Mouse (Mus musculus): ENCODE measurements around the gene Ccng2. TPM values are rescaled to one million over a fixed set of nuclear protein-coding genes. Genes with fewer than 3 reads are reported as not detected.

Gene Ccng2
- total RNA-seq (2021), result 10 to 100 TPM; 11.3 to 12.0 TPM
- long read RNA-seq, experiment 1, transcript Ccng2-201 (8 exons, 2,810 nt), result major isoform, 6 of 17 reads
- long read RNA-seq, experiment 1, partial matches to known transcripts, result 10 of 17 reads
- long read RNA-seq, experiment 1, other reads (novel, unspliced or antisense), result 1 of 17 reads
- long read RNA-seq, experiment 2, transcript Ccng2-201 (8 exons, 2,810 nt), result major isoform, 10 of 14 reads
- long read RNA-seq, experiment 2, partial matches to known transcripts, result 2 of 14 reads
- long read RNA-seq, experiment 2, other reads (novel, unspliced or antisense), result 2 of 14 reads

- intact Hi-C loops (cut with DNase I), result loop anchor here (5.0 kb wide), 2 partner anchors 85 to 175 kb away; partner anchors contain the start of gene Sept11
- DNase-seq, result peak; percentile 95 to 97
These were observed at the start of gene Ccng2 for GRCm38 (mm10) chr5:93266883-93267704. Ccng2 (plus strand) TSS chr5:93267257.

GRCm38 (mm10) chr5:93218375-93218774, 48.7 kb upstream of the Ccng2 start:
- DNase-seq, result no peak
- intact Hi-C loops (cut with DNase I), result no loop called here

- intact Hi-C loops (cut with DNase I), result no loop called here
- DNase-seq, result peak in 1 of 2 experiments; percentile 45
These were observed 45.4 kb upstream of the Ccng2 start for GRCm38 (mm10) chr5:93221661-93222060.

- no peak for DNase-seq
- intact Hi-C loops (cut with DNase I), result no loop called here
These were observed 42.5 kb upstream of the Ccng2 start for GRCm38 (mm10) chr5:93224549-93224948.

GRCm38 (mm10) chr5:93227157-93227556, 39.9 kb upstream of the Ccng2 start:
- intact Hi-C loops (cut with DNase I), result no loop called here
- no peak for DNase-seq

GRCm38 (mm10) chr5:93229527-93229926, 37.5 kb upstream of the Ccng2 start:
- intact Hi-C loops (cut with DNase I), result no loop called here
- no peak for DNase-seq

- intact Hi-C loops (cut with DNase I), result no loop called here
- DNase-seq, result no peak
These were observed 35.3 kb upstream of the Ccng2 start for GRCm38 (mm10) chr5:93231721-93232120.

- intact Hi-C loops (cut with DNase I), result no loop called here
- no peak for DNase-seq
These were observed 34.2 kb upstream of the Ccng2 start for GRCm38 (mm10) chr5:93232838-93233237.

GRCm38 (mm10) chr5:93234130-93234529, 32.9 kb upstream of the Ccng2 start:
- intact Hi-C loops (cut with DNase I), result no loop called here

GRCm38 (mm10) chr5:93234605-93235004, 32.5 kb upstream of the Ccng2 start:
- no peak for DNase-seq
- intact Hi-C loops (cut with DNase I), result no loop called here

More at GRCm38 (mm10) chr5:93234130-93234529, 32.9 kb upstream of the Ccng2 start:
- DNase-seq, result no peak

GRCm38 (mm10) chr5:93235888-93236287, 31.2 kb upstream of the Ccng2 start:
- intact Hi-C loops (cut with DNase I), result no loop called here
- DNase-seq, result no peak

GRCm38 (mm10) chr5:93236541-93236940, 30.5 kb upstream of the Ccng2 start:
- intact Hi-C loops (cut with DNase I), result no loop called here
- no peak for DNase-seq

GRCm38 (mm10) chr5:93239590-93240544, 27.2 kb upstream of the Ccng2 start:
- intact Hi-C loops (cut with DNase I), result no loop called here
- DNase-seq, result no peak

- intact Hi-C loops (cut with DNase I), result no loop called here
- DNase-seq, result no peak
These were observed 21.8 kb upstream of the Ccng2 start for GRCm38 (mm10) chr5:93245280-93245679.

GRCm38 (mm10) chr5:93249940-93250578, 17.0 kb upstream of the Ccng2 start:
- no peak for DNase-seq
- intact Hi-C loops (cut with DNase I), result no loop called here

- peak; percentile 16 to 54 for DNase-seq
- intact Hi-C loops (cut with DNase I), result no loop called here
These were observed 15.9 kb upstream of the Ccng2 start for GRCm38 (mm10) chr5:93251001-93251760.

GRCm38 (mm10) chr5:93255759-93256265, 11.2 kb upstream of the Ccng2 start:
- DNase-seq, result no peak
- intact Hi-C loops (cut with DNase I), result no loop called here

- no peak for DNase-seq
- intact Hi-C loops (cut with DNase I), result no loop called here
These were observed 10.1 kb upstream of the Ccng2 start for GRCm38 (mm10) chr5:93256820-93257405.

GRCm38 (mm10) chr5:93259349-93259748, 7.7 kb upstream of the Ccng2 start:
- intact Hi-C loops (cut with DNase I), result no loop called here
- no peak for DNase-seq
